Mouse (Mus musculus): ENCODE results near the gene Bcas3. TPM values are rescaled to one million over a fixed set of nuclear protein-coding genes. Genes with fewer than 3 reads are reported as not detected.

Bcas3 gene
- polyA plus RNA-seq, 1 experiment: 25.3 TPM

DNA sequence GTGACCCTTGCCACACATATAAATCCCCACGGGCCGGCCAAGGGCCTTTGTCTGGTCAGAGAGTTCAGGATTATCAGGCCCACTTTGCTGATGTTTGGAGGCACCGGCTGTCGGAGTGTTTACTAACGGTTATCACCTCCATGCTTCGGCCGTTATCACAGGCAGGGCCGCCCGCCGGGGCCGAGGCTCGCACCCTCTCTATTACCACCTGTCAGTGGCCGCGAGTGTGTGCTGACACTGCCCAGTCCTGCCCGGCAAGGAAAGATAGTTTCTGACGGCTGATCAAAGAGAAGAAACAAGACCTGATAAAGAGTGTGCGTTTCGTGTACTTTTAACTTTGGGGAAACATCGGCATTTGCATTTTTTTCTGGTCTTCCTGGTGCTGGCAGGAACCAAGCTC lies 446.9 kb downstream of the Bcas3 start:
- Histone ChIP-seq H3K4me3 (ENCODE audit: extremely low read depth, insufficient read depth, insufficient read length) (no peak overlapping the region), H3K27me3 (ENCODE audit: control insufficient read depth, insufficient read depth, low read length) (no peaks in the 10 kb centered on the region), H3K27ac (ENCODE audit: insufficient read depth, low read length) (no peak overlapping the region), H3K36me3 (ENCODE audit: control insufficient read depth, insufficient read depth, low read length) (no peaks in the 10 kb centered on the region), H3K4me1 (ENCODE audit: control insufficient read depth, insufficient read depth, insufficient read length) (no peaks in the 10 kb centered on the region)
- TF ChIP-seq POLR2A (IDR thresholded peaks at IDR 0.05; ENCODE audit: low read depth, low read length): no peak
- TF ChIP-seq CTCF (IDR thresholded peaks at IDR 0.05; ENCODE audit: extremely low read depth, insufficient read depth, insufficient read length, insufficient replicate concordance): no peak
- 65% methylated on average over 19 of the region's 19 CpGs for WGBS
- DNase-seq (ENCODE audit: low read depth in 1 of 2, low spot score in 2 of 2): no peak

DNA sequence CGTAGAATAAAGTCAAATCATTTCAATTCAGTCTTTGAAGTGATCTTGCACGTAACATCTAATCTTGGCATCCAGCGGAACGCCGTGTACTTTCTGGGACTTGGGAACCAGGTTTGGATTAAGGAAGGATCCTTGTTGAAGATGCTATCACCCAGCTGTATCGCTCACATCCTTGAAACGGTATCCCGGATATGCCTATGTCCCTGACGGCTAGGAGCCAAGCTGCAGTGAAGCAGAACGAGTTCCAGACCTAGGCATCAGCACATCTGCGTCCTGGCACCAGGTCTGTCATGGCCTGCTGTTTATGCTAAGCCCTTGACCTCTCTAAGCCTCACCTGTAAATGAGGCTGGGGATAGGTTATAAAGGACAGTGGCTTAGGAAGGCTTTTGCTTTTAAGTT lies 447.4 kb downstream of the Bcas3 start:
- DNase-seq (ENCODE audit: low read depth in 1 of 2, low spot score in 2 of 2): no peak
- Histone ChIP-seq H3K4me1 (ENCODE audit: control insufficient read depth, insufficient read depth, insufficient read length) (no peaks in the 10 kb centered on the region), H3K27ac (ENCODE audit: insufficient read depth, low read length) (no peak overlapping the region), H3K27me3 (ENCODE audit: control insufficient read depth, insufficient read depth, low read length) (no peaks in the 10 kb centered on the region), H3K36me3 (ENCODE audit: control insufficient read depth, insufficient read depth, low read length) (no peaks in the 10 kb centered on the region), H3K4me3 (ENCODE audit: extremely low read depth, insufficient read depth, insufficient read length) (no peak overlapping the region)
- no peak for TF ChIP-seq CTCF (IDR thresholded peaks at IDR 0.05; ENCODE audit: extremely low read depth, insufficient read depth, insufficient read length, insufficient replicate concordance)
- TF ChIP-seq POLR2A (IDR thresholded peaks at IDR 0.05; ENCODE audit: low read depth, low read length): no peak
- 92% methylated on average over 11 of the region's 11 CpGs for WGBS

GRCm38 (mm10) chr11:85804048-85804447 lies 451.1 kb downstream of the Bcas3 start:
- no peaks in the 10 kb centered on the region for H3K27me3 ChIP-seq (ENCODE audit: control insufficient read depth, insufficient read depth, low read length)
- no peaks in the 10 kb centered on the region for H3K36me3 ChIP-seq (ENCODE audit: control insufficient read depth, insufficient read depth, low read length)
- no peaks in the 10 kb centered on the region for H3K4me1 ChIP-seq (ENCODE audit: control insufficient read depth, insufficient read depth, insufficient read length)
- H3K4me3 ChIP-seq (ENCODE audit: extremely low read depth, insufficient read depth, insufficient read length): no peak overlapping the region
- TF ChIP-seq CTCF (IDR thresholded peaks at IDR 0.05; ENCODE audit: extremely low read depth, insufficient read depth, insufficient read length, insufficient replicate concordance) (no peak), POLR2A (IDR thresholded peaks at IDR 0.05; ENCODE audit: low read depth, low read length) (no peak)
- H3K27ac ChIP-seq (ENCODE audit: insufficient read depth, low read length): no peak overlapping the region; the same call in 1 of the 2 replicates
- DNase-seq (ENCODE audit: low read depth in 1 of 2, low spot score in 2 of 2): no peak
- 81% methylated on average over 5 of the region's 5 CpGs for WGBS

DNA sequence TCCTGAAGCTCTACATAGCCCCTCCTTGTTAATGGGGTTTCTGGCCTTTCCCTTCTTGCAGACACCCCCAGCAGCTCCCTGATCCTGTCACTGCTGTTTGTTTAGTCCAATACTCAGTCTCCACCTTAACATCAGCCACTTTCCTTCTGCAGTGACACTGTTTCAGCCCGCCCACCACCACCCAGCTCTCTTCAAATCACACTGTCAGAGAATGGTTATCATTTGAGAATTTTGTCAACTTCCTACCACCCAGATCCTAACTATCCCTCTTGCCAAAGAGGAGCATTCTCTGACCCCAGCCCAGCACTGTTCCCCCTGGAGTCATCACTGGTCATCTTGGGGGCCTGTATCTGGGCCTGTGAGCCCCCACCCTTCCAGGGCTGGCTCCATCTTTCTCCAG lies 452.8 kb downstream of the Bcas3 start:
- no peak overlapping the region for H3K27ac ChIP-seq (ENCODE audit: insufficient read depth, low read length)

DNA sequence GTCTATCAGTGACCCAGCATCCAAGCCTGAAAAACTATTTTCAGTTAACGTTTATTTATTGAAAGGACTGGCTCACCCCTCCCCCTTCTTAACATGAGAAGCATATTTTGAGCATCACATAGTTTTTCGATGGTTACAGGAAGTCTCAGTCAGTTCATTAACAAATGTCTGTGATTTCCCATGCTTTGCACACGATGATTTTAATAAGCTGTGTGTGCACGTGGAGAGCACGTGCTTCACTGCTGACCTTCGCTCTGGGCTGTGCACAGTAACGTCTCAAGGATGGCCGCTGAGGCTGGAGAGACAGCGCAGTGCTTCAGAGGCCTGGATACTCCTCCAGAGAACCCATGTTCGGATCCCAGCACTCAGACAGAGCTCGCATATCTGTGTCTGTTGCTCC lies 454.4 kb downstream of the Bcas3 start:
- DNase-seq (ENCODE audit: low read depth in 1 of 2, low spot score in 2 of 2): no peak
- 85% methylated on average over 11 of the region's 11 CpGs for WGBS
- Histone ChIP-seq H3K27ac (ENCODE audit: insufficient read depth, low read length) (no peak overlapping the region), H3K4me3 (ENCODE audit: extremely low read depth, insufficient read depth, insufficient read length) (no peak overlapping the region), H3K36me3 (ENCODE audit: control insufficient read depth, insufficient read depth, low read length) (no peaks in the 10 kb centered on the region), H3K4me1 (ENCODE audit: control insufficient read depth, insufficient read depth, insufficient read length) (peaks cover 13% of the 10 kb centered on the region; the same call in 1 of the 2 replicates), H3K27me3 (ENCODE audit: control insufficient read depth, insufficient read depth, low read length) (no peaks in the 10 kb centered on the region)
- TF ChIP-seq CTCF (IDR thresholded peaks at IDR 0.05; ENCODE audit: extremely low read depth, insufficient read depth, insufficient read length, insufficient replicate concordance) (no peak), POLR2A (IDR thresholded peaks at IDR 0.05; ENCODE audit: low read depth, low read length) (no peak)

More for the DNA sequence above, 452.8 kb downstream of the Bcas3 start:
- no peak overlapping the region for H3K4me3 ChIP-seq (ENCODE audit: extremely low read depth, insufficient read depth, insufficient read length)
- DNase-seq (ENCODE audit: low read depth in 1 of 2, low spot score in 2 of 2): no peak
- no peaks in the 10 kb centered on the region for H3K27me3 ChIP-seq (ENCODE audit: control insufficient read depth, insufficient read depth, low read length)
- H3K4me1 ChIP-seq (ENCODE audit: control insufficient read depth, insufficient read depth, insufficient read length): 0 out of 2 replicates have a peak, but pooled peaks cover under 1% of the 10 kb centered on the region
- TF ChIP-seq CTCF (IDR thresholded peaks at IDR 0.05; ENCODE audit: extremely low read depth, insufficient read depth, insufficient read length, insufficient replicate concordance): no peak
- H3K36me3 ChIP-seq (ENCODE audit: control insufficient read depth, insufficient read depth, low read length): no peaks in the 10 kb centered on the region
- WGBS: 96% methylated on average over 1 of the region's 1 CpGs

DNA sequence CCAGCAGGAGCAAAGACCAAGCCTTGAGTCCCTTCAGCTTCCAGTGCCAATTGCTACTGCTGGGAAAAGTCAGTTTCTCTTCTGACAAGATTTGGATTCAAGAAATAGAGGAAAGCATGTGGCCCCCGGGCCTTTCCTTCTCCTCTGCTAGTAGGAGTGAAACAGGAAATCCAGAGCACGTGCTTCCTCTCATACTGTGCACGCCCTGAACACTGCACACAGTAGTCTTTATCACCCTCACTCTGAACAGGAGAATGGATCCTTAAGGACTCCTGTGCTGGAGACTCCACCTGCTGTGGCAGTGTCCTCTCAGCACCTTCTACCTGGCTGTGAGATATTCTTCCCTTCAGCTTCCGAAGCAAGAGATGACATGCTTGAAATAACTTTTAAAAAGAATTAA lies 458.3 kb downstream of the Bcas3 start:
- no peak overlapping the region for H3K27ac ChIP-seq (ENCODE audit: insufficient read depth, low read length)
- no peak for DNase-seq (ENCODE audit: low read depth in 1 of 2, low spot score in 2 of 2)

GRCm38 (mm10) chr11:85811676-85812075 lies 458.7 kb downstream of the Bcas3 start:
- TF ChIP-seq CTCF (IDR thresholded peaks at IDR 0.05; ENCODE audit: extremely low read depth, insufficient read depth, insufficient read length, insufficient replicate concordance): no peak
- TF ChIP-seq POLR2A (IDR thresholded peaks at IDR 0.05; ENCODE audit: low read depth, low read length): no peak
- WGBS: 74% methylated on average over 5 of the region's 5 CpGs

More for the DNA sequence above, 458.3 kb downstream of the Bcas3 start:
- peaks cover 13% of the 10 kb centered on the region; the same call in 1 of the 2 replicates for H3K4me1 ChIP-seq (ENCODE audit: control insufficient read depth, insufficient read depth, insufficient read length)
- H3K27me3 ChIP-seq (ENCODE audit: control insufficient read depth, insufficient read depth, low read length): no peaks in the 10 kb centered on the region
- H3K36me3 ChIP-seq (ENCODE audit: control insufficient read depth, insufficient read depth, low read length): no peaks in the 10 kb centered on the region
- WGBS: 26% methylated on average over 4 of the region's 4 CpGs
- no peak overlapping the region for H3K4me3 ChIP-seq (ENCODE audit: extremely low read depth, insufficient read depth, insufficient read length)
- TF ChIP-seq POLR2A (IDR thresholded peaks at IDR 0.05; ENCODE audit: low read depth, low read length) (no peak), CTCF (IDR thresholded peaks at IDR 0.05; ENCODE audit: extremely low read depth, insufficient read depth, insufficient read length, insufficient replicate concordance) (no peak)

More at GRCm38 (mm10) chr11:85811676-85812075, 458.7 kb downstream of the Bcas3 start:
- DNase-seq (ENCODE audit: low read depth in 1 of 2, low spot score in 2 of 2): no peak
- Histone ChIP-seq H3K36me3 (ENCODE audit: control insufficient read depth, insufficient read depth, low read length) (no peaks in the 10 kb centered on the region), H3K27ac (ENCODE audit: insufficient read depth, low read length) (no peak overlapping the region), H3K4me3 (ENCODE audit: extremely low read depth, insufficient read depth, insufficient read length) (no peak overlapping the region), H3K27me3 (ENCODE audit: control insufficient read depth, insufficient read depth, low read length) (no peaks in the 10 kb centered on the region), H3K4me1 (ENCODE audit: control insufficient read depth, insufficient read depth, insufficient read length) (peaks cover 13% of the 10 kb centered on the region; the same call in 1 of the 2 replicates)
